Mouse (Mus musculus): ENCODE data around the gene Dgcr2.

DNA sequence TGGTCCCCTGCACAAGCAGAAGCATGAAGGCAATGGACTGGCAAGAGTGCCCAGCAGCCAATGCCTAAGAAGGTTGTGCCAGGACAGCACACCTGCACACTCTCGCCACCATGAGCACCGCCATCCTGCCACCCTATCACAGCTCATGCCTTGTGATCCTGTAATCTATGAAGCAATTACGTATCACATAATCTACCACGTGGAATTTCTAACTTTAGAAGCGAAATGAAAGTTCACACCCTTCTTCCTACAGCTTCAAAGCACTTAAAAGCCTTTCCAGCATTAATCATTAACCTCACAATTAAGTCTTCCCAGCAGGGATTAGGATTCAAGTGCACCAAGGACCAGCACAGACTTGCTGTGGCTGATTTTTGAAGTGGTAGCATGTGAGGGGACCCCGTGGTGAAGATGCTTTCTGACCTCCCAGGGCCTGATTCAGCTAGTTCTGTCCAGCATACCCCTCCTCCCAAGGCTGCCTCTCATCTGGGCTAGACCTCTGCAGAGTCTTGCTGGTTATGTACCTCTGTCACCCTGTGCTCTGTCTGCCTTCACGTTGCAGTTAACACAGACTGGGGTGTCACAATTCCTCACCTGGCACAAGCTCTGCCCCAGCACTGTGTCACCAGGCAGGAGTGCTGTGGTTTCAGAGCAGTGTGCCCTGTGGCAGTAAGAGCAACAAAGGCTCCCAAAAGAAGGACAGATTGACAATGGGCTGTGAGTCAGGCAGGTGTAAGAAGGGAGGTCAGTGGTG lies 46.9 kb upstream of the Dgcr2 start:
- TF ChIP-seq CTCF (IDR thresholded peaks at IDR 0.05; ENCODE audit: low read depth, low read length) (no peak), TAL1 (conservative IDR thresholded peaks at IDR 0.05; ENCODE audit: low read depth, low read length) (no peak), GATA1 (IDR thresholded peaks at IDR 0.05; ENCODE audit: borderline replicate concordance, low read length) (no peak), POLR2AphosphoS5 (IDR thresholded peaks at IDR 0.05; ENCODE audit: insufficient replicate concordance, low read depth, low read length) (no peak), GATA2 (IDR thresholded peaks at IDR 0.05; ENCODE audit: borderline replicate concordance, low read depth, low read length) (no peak)

All from G1E (cell line).